14 mouse cellular contexts compared by ENCODE assay signal in genomic region chr17:24155742-24156141, GRCm38 (mm10).
"Had no signal": no experiment of that assay in that cellular context is flagged by ENCODE, and none has a peak within 500 bp of the region (broad histone marks: within the 10 kb centered on the region; RNA-seq: fewer than 3 reads in every experiment).

No protein-coding gene starts in this region.

- DNase-seq: heart, postnatal 10 days; heart, postnatal 14 days; heart, postnatal 36 days; heart, postnatal 4 days; kidney, adult 11 months; kidney, adult 8-10 months; kidney, adult 9 months; kidney, postnatal 10 days; kidney, postnatal 14 days; kidney, postnatal 25 days; kidney, postnatal 36 days; kidney, postnatal 4 days; layer of hippocampus, adult 9-11 months; layer of hippocampus, postnatal 36 days had no signal
